Mouse (Mus musculus): ENCODE results near the gene Mat2a. TPM values are rescaled to one million over a fixed set of nuclear protein-coding genes. Genes with fewer than 3 reads are reported as not detected.
"Not testable (repeated sequence)": the region's sequence is repeated elsewhere in the genome, so short reads cannot be mapped to it uniquely, and the experiment has no call there.

Gene Mat2a
- polyA plus RNA-seq (2015; fragmentation: Nextera tagmentation; extraction: Ambion mirVana): 354 and 380 TPM in 2 replicates

GRCm38 (mm10) chr6:72439355-72440185 lies at the start of gene Mat2a:
Gene Mat2a, minus strand, starts transcription at chr6:72439558.
- Histone ChIP-seq H3K4me2 (peak within 1 kb of the TSS; percentile 81), H3K9ac (peak within 1 kb of the TSS; percentile 100), H3K27ac (peak within 1 kb of the TSS; percentile 99), H3K27me3 (replicated peaks) (no peaks in the 10 kb centered on the region), H3K9me3 (no peaks in the 10 kb centered on the region), H3K4me3 (peak within 1 kb of the TSS; percentile 96), H3K36me3 (replicated peaks) (peaks cover 23% of the 10 kb centered on the region), H3K4me1 (peaks cover 47% of the 10 kb centered on the region)
- ATAC-seq (replicated peaks): peak; percentile 91
- under 1% methylated on average over 75 of the region's 77 CpGs for WGBS

DNA sequence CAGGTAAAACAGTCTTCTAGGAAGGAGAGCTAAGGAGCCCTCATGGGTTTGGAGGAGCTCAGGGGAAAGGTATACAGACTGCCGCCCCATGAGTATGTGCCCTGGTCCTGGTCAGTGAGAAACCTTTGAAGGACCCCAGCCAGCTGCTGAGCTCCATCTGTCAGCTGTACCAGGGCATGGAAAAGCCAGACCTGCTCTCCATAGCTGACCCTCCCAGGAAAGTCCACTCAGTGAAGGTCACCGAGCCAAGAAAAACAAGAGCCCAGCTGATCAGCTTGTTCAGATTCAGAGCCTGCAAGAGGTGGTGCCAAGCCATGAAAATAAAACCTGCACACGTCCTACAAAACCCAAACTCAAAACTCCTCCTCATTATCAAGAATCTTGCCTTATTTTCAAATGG lies 49.5 kb upstream of the Mat2a start:
- H3K27ac ChIP-seq: no peak overlapping the region
- no peaks in the 10 kb centered on the region for H3K36me3 ChIP-seq (replicated peaks)
- WGBS: 74% methylated on average over 3 of the region's 3 CpGs
- no peaks in the 10 kb centered on the region for H3K4me1 ChIP-seq
- no peaks in the 10 kb centered on the region for H3K9me3 ChIP-seq
- no peak overlapping the region for H3K4me3 ChIP-seq
- H3K9ac ChIP-seq: no peak overlapping the region
- H3K27me3 ChIP-seq (replicated peaks): no peaks in the 10 kb centered on the region
- no peak for ATAC-seq (replicated peaks)
- H3K4me2 ChIP-seq: no peak overlapping the region

DNA sequence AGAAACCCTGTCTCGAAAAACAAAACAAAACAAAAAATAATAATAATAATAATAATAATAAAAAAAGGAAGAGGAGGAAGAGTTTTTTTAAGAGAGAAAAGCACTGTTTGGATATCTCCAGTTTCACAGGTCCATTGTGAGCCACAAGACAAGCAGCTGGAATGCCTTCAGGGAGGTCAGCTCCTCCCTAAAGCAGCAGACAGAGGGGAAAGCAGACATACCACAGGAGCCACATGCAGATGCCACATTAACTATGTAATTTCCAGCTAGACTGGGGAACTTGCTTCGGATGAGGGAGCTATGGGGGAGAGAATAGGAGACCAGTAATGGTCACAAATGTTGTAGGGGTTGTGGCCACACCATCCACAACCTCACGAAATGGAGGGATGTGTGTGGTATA lies 47.9 kb upstream of the Mat2a start:
- Histone ChIP-seq H3K27me3 (replicated peaks) (no peaks in the 10 kb centered on the region), H3K4me1 (no peaks in the 10 kb centered on the region), H3K36me3 (replicated peaks) (no peaks in the 10 kb centered on the region), H3K9ac (no peak overlapping the region), H3K4me3 (no peak overlapping the region), H3K4me2 (no peak overlapping the region), H3K27ac (no peak overlapping the region), H3K9me3 (no peaks in the 10 kb centered on the region)
- WGBS: 69% methylated on average over 3 of the region's 3 CpGs
- no peak for ATAC-seq (replicated peaks)

GRCm38 (mm10) chr6:72486307-72486706 lies 46.9 kb upstream of the Mat2a start:
- H3K4me2 ChIP-seq: no peak overlapping the region
- H3K4me1 ChIP-seq: no peaks in the 10 kb centered on the region
- no peaks in the 10 kb centered on the region for H3K27me3 ChIP-seq (replicated peaks)
- WGBS: 93% methylated on average over 6 of the region's 6 CpGs
- no peak overlapping the region for H3K27ac ChIP-seq
- no peak for ATAC-seq (replicated peaks)
- H3K9ac ChIP-seq: no peak overlapping the region
- H3K36me3 ChIP-seq (replicated peaks): no peaks in the 10 kb centered on the region
- no peak overlapping the region for H3K4me3 ChIP-seq
- H3K9me3 ChIP-seq: no peaks in the 10 kb centered on the region

DNA sequence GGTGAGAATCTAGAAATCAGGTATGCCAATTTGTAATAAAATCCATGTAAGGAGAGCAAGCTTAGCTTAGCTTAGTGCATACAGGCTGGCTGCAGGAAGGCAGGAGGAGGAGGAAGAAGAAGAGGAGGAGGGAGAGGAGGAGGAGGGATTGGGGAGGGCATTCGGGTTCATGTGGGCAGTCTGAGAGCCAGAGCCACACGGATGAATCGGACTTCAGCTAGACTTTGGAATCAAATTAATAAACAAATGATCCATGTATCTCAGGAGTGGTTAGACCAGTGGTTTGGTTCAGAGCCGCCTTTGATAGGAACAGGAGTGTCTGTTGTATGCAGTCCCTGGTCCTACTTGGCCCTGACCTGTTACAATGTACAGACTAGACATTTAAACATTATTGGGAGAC lies 45.5 kb upstream of the Mat2a start:
- WGBS: 77% methylated on average over 4 of the region's 4 CpGs
- Histone ChIP-seq H3K27me3 (replicated peaks) (no peaks in the 10 kb centered on the region), H3K27ac (no peak overlapping the region), H3K4me2 (no peak overlapping the region), H3K4me1 (no peaks in the 10 kb centered on the region), H3K9ac (no peak overlapping the region), H3K36me3 (replicated peaks) (no peaks in the 10 kb centered on the region), H3K4me3 (no peak overlapping the region), H3K9me3 (no peaks in the 10 kb centered on the region)
- no peak for ATAC-seq (replicated peaks)

GRCm38 (mm10) chr6:72482156-72482555 lies 42.8 kb upstream of the Mat2a start:
- no peaks in the 10 kb centered on the region for H3K36me3 ChIP-seq (replicated peaks)
- H3K4me2 ChIP-seq: no peak overlapping the region
- no peaks in the 10 kb centered on the region for H3K4me1 ChIP-seq
- H3K27ac ChIP-seq: no peak overlapping the region
- no peaks in the 10 kb centered on the region for H3K27me3 ChIP-seq (replicated peaks)
- 70% methylated on average over 2 of the region's 2 CpGs for WGBS
- no peaks in the 10 kb centered on the region for H3K9me3 ChIP-seq
- no peak overlapping the region for H3K4me3 ChIP-seq
- ATAC-seq (replicated peaks): no peak
- no peak overlapping the region for H3K9ac ChIP-seq

GRCm38 (mm10) chr6:72480422-72480702 lies 41.0 kb upstream of the Mat2a start:
- 92% methylated on average over 2 of the region's 2 CpGs for WGBS
- no peak overlapping the region for H3K9ac ChIP-seq
- no peaks in the 10 kb centered on the region for H3K4me1 ChIP-seq
- no peak overlapping the region for H3K27ac ChIP-seq
- H3K27me3 ChIP-seq (replicated peaks): no peaks in the 10 kb centered on the region
- no peaks in the 10 kb centered on the region for H3K9me3 ChIP-seq
- no peaks in the 10 kb centered on the region for H3K36me3 ChIP-seq (replicated peaks)
- H3K4me3 ChIP-seq: no peak overlapping the region
- no peak overlapping the region for H3K4me2 ChIP-seq
- ATAC-seq (replicated peaks): no peak

- 88% methylated on average over 12 of the region's 12 CpGs for WGBS
- Histone ChIP-seq H3K9me3 (no peaks in the 10 kb centered on the region), H3K4me3 (no peak overlapping the region), H3K27ac (no peak overlapping the region), H3K36me3 (replicated peaks) (no peaks in the 10 kb centered on the region), H3K4me1 (no peaks in the 10 kb centered on the region), H3K27me3 (replicated peaks) (no peaks in the 10 kb centered on the region), H3K4me2 (no peak overlapping the region), H3K9ac (no peak overlapping the region)
- ATAC-seq (replicated peaks): no peak
These were observed 40.5 kb upstream of the Mat2a start for GRCm38 (mm10) chr6:72479645-72480421.

DNA sequence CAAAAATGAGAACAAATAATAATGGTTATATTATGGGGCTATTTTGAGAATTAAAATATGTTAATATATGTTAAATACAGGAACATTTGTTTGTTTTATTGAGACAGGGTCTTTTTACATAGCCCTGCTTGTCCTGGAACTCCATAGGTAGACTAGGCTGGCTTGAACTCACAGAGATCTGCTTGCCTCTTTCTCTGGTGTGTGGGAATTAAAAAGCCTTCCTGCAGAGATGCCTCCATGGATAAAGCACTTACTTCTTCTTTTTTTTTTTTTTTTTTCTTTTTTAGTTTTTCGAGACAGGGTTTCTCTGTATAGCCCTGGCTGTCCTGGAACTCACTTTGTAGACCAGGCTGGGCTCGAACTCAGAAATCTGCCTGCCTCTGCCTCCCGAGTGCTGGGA lies 39.3 kb upstream of the Mat2a start:
- H3K4me1 ChIP-seq; H3K4me3 ChIP-seq; H3K9me3 ChIP-seq; H3K36me3 ChIP-seq (replicated peaks); ATAC-seq (replicated peaks); H3K4me2 ChIP-seq; H3K27ac ChIP-seq; H3K27me3 ChIP-seq (replicated peaks); H3K9ac ChIP-seq: not testable (repeated sequence)
- WGBS: 83% methylated on average over 3 of the region's 3 CpGs

DNA sequence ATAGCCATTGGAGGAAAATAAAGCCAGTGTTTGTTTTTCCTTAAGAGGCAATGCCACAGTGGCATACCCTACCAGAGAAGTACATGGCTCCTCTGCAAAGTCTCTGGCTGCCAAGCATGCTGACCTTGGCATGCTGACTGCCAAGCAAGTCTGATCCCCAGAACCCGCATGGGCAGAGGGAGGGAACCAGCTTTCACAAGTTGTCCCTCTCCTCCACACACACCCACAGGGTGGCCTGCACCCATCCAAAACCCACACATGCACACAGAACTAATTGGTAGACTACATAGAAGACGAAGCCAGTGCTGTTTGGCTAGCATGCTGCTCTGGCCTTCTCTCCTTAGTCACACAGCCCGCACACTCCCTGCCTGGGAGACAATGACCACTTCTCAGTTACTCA lies 38.3 kb upstream of the Mat2a start:
- WGBS: 91% methylated on average over 3 of the region's 3 CpGs
- Histone ChIP-seq H3K27me3 (replicated peaks) (no peaks in the 10 kb centered on the region), H3K4me3 (no peak overlapping the region), H3K27ac (no peak overlapping the region), H3K9me3 (no peaks in the 10 kb centered on the region), H3K9ac (no peak overlapping the region), H3K36me3 (replicated peaks) (no peaks in the 10 kb centered on the region), H3K4me2 (no peak overlapping the region), H3K4me1 (no peaks in the 10 kb centered on the region)
- no peak for ATAC-seq (replicated peaks)

- no peaks in the 10 kb centered on the region for H3K36me3 ChIP-seq (replicated peaks)
- H3K4me3 ChIP-seq: no peak overlapping the region
- H3K9me3 ChIP-seq: no peaks in the 10 kb centered on the region
- WGBS: 90% methylated on average over 5 of the region's 5 CpGs
- no peak overlapping the region for H3K27ac ChIP-seq
- H3K4me1 ChIP-seq: no peaks in the 10 kb centered on the region
- ATAC-seq (replicated peaks): no peak
- no peak overlapping the region for H3K9ac ChIP-seq
- no peaks in the 10 kb centered on the region for H3K27me3 ChIP-seq (replicated peaks)
- H3K4me2 ChIP-seq: no peak overlapping the region
These were observed 37.5 kb upstream of the Mat2a start for GRCm38 (mm10) chr6:72476836-72477235.

DNA sequence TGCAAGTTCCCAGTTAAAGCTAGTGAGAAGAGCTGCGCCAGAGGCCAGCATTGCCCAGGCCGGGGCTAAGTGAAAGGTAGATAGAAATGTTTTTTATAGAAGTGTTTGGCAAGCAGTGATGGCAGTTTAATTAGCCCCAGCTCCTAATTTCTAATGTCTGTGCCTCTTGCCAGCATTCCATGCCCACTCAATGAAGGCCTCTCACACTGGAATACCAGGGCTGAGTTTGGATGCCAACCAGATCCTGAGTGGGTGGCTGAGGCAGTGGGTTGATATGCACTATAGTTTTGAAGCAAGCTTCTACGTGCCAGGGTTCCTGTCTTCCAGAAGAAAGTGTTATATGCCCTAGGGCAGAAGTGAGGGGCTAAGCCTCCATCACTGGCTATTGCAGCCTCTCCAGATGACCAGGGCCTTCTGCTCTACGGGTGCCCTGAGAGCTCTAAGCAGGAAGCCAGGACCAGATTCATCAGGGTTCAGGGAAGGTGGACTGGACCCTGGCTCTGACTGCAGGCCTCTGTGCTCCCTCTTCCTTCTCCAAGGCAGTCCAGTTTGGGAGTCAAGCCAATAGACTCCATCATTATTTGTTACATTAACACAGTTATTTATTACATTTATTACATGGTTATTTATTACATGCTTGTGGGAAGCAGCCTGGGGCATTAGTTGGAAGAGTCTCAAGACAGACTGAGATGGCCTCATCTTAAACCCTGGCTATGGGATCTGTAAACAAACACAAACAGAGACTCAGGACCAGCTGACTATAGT lies 36.0 kb upstream of the Mat2a start:
- Histone ChIP-seq H3K4me2 (no peak overlapping the region), H3K4me1 (no peaks in the 10 kb centered on the region), H3K36me3 (replicated peaks) (no peaks in the 10 kb centered on the region), H3K4me3 (no peak overlapping the region), H3K27ac (no peak overlapping the region), H3K9me3 (no peaks in the 10 kb centered on the region), H3K27me3 (replicated peaks) (no peaks in the 10 kb centered on the region), H3K9ac (no peak overlapping the region)
- WGBS: 83% methylated on average over 4 of the region's 4 CpGs
- no peak for ATAC-seq (replicated peaks)
